Mouse (Mus musculus): ENCODE results near the gene Zfp444. TPM values are rescaled to one million over a fixed set of nuclear protein-coding genes. Genes with fewer than 3 reads are reported as not detected.

The Zfp444 gene
- 20.2 and 29.7 TPM in 2 replicates for polyA plus RNA-seq (2012; rRNA removed)

GRCm38 (mm10) chr7:6172006-6172649 is at the start of gene Zfp444:
Gene Zfp444 (plus strand): TSS chr7:6172226.
- Histone ChIP-seq H3K4me1 (ENCODE audit: control insufficient read depth, insufficient read depth, insufficient read length) (no peaks in the 10 kb centered on the region; the same call in 1 of the 2 replicates), H3K36me3 (ENCODE audit: control insufficient read depth, insufficient read depth, low read length) (no peaks in the 10 kb centered on the region), H3K27ac (ENCODE audit: insufficient read depth, low read length) (peak within 1 kb of the TSS; percentile 66), H3K27me3 (ENCODE audit: control insufficient read depth, insufficient read depth, low read length) (no peaks in the 10 kb centered on the region), H3K4me3 (ENCODE audit: extremely low read depth, insufficient read depth, insufficient read length) (peak within 1 kb of the TSS; percentile 87)
- DNase-seq (ENCODE audit: low read depth in 1 of 2, low spot score in 2 of 2): peak; percentile 88 to 95
- WGBS: 1% methylated on average over 37 of the region's 37 CpGs
- TF ChIP-seq CTCF (IDR thresholded peaks at IDR 0.05; ENCODE audit: extremely low read depth, insufficient read depth, insufficient read length, insufficient replicate concordance): no peak
- peak; percentile 27; the same call in 1 of the 2 replicates for TF ChIP-seq POLR2A (IDR thresholded peaks at IDR 0.05; ENCODE audit: low read depth, low read length)

GRCm38 (mm10) chr7:6126690-6127448 is 45.2 kb upstream of the Zfp444 start:
- Histone ChIP-seq H3K36me3 (ENCODE audit: control insufficient read depth, insufficient read depth, low read length) (no peaks in the 10 kb centered on the region), H3K27ac (ENCODE audit: insufficient read depth, low read length) (no peak overlapping the region), H3K27me3 (ENCODE audit: control insufficient read depth, insufficient read depth, low read length) (no peaks in the 10 kb centered on the region), H3K4me3 (ENCODE audit: extremely low read depth, insufficient read depth, insufficient read length) (no peak overlapping the region), H3K4me1 (ENCODE audit: control insufficient read depth, insufficient read depth, insufficient read length) (no peaks in the 10 kb centered on the region)
- WGBS: 29% methylated on average over 7 of the region's 7 CpGs
- TF ChIP-seq CTCF (IDR thresholded peaks at IDR 0.05; ENCODE audit: extremely low read depth, insufficient read depth, insufficient read length, insufficient replicate concordance) (peak; percentile 71; the same call in 1 of the 2 replicates), POLR2A (IDR thresholded peaks at IDR 0.05; ENCODE audit: low read depth, low read length) (no peak)
- DNase-seq (ENCODE audit: low read depth in 1 of 2, low spot score in 2 of 2): peak; percentile 60 to 78

- H3K36me3 ChIP-seq (ENCODE audit: control insufficient read depth, insufficient read depth, low read length): peaks cover 9% of the 10 kb centered on the region
- no peaks in the 10 kb centered on the region for H3K4me1 ChIP-seq (ENCODE audit: control insufficient read depth, insufficient read depth, insufficient read length)
- DNase-seq (ENCODE audit: low read depth in 1 of 2, low spot score in 2 of 2): no peak
- TF ChIP-seq CTCF (IDR thresholded peaks at IDR 0.05; ENCODE audit: extremely low read depth, insufficient read depth, insufficient read length, insufficient replicate concordance) (no peak), POLR2A (IDR thresholded peaks at IDR 0.05; ENCODE audit: low read depth, low read length) (no peak)
- H3K27me3 ChIP-seq (ENCODE audit: control insufficient read depth, insufficient read depth, low read length): no peaks in the 10 kb centered on the region
- no peak overlapping the region for H3K27ac ChIP-seq (ENCODE audit: insufficient read depth, low read length)
- no peak overlapping the region for H3K4me3 ChIP-seq (ENCODE audit: extremely low read depth, insufficient read depth, insufficient read length)
- WGBS: 68% methylated on average over 4 of the region's 4 CpGs
Observed at GRCm38 (mm10) chr7:6130346-6130745, 41.7 kb upstream of the Zfp444 start.

- 97% methylated on average over 30 of the region's 30 CpGs for WGBS
- H3K36me3 ChIP-seq (ENCODE audit: control insufficient read depth, insufficient read depth, low read length): peaks cover 9% of the 10 kb centered on the region
Observed at GRCm38 (mm10) chr7:6132646-6133045, 39.4 kb upstream of the Zfp444 start.

DNA sequence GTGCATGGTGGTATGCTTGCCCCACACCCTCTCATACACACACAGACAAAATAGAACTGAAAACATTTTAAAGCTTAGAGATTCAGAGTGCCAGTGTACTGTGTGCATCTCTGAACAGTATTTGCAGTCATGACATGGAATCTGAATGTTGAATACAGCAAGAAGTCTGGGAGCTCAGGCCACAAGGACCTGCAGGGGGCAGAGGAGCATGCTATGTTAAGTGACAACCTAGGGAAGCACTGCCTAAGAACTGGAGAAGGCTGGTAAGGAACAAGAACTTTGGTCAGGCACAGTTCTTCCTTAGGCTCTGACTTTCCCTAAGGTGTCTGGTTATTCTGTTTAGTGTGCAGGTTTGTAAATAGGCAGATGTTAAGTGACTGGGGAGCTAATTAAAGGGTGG is 35.5 kb upstream of the Zfp444 start:
- Histone ChIP-seq H3K4me3 (ENCODE audit: extremely low read depth, insufficient read depth, insufficient read length) (no peak overlapping the region), H3K4me1 (ENCODE audit: control insufficient read depth, insufficient read depth, insufficient read length) (no peaks in the 10 kb centered on the region), H3K27ac (ENCODE audit: insufficient read depth, low read length) (no peak overlapping the region), H3K36me3 (ENCODE audit: control insufficient read depth, insufficient read depth, low read length) (peaks cover 9% of the 10 kb centered on the region), H3K27me3 (ENCODE audit: control insufficient read depth, insufficient read depth, low read length) (no peaks in the 10 kb centered on the region)
- TF ChIP-seq POLR2A (IDR thresholded peaks at IDR 0.05; ENCODE audit: low read depth, low read length) (no peak), CTCF (IDR thresholded peaks at IDR 0.05; ENCODE audit: extremely low read depth, insufficient read depth, insufficient read length, insufficient replicate concordance) (no peak)
- no peak for DNase-seq (ENCODE audit: low read depth in 1 of 2, low spot score in 2 of 2)

More at GRCm38 (mm10) chr7:6132646-6133045, 39.4 kb upstream of the Zfp444 start:
- H3K27ac ChIP-seq (ENCODE audit: insufficient read depth, low read length): no peak overlapping the region
- TF ChIP-seq CTCF (IDR thresholded peaks at IDR 0.05; ENCODE audit: extremely low read depth, insufficient read depth, insufficient read length, insufficient replicate concordance) (no peak), POLR2A (IDR thresholded peaks at IDR 0.05; ENCODE audit: low read depth, low read length) (no peak)
- no peak overlapping the region for H3K4me3 ChIP-seq (ENCODE audit: extremely low read depth, insufficient read depth, insufficient read length)
- no peaks in the 10 kb centered on the region for H3K4me1 ChIP-seq (ENCODE audit: control insufficient read depth, insufficient read depth, insufficient read length)
- no peak for DNase-seq (ENCODE audit: low read depth in 1 of 2, low spot score in 2 of 2)
- no peaks in the 10 kb centered on the region for H3K27me3 ChIP-seq (ENCODE audit: control insufficient read depth, insufficient read depth, low read length)

- DNase-seq (ENCODE audit: low read depth in 1 of 2, low spot score in 2 of 2): no peak
- 75% methylated on average over 3 of the region's 3 CpGs for WGBS
- Histone ChIP-seq H3K36me3 (ENCODE audit: control insufficient read depth, insufficient read depth, low read length) (peaks cover 5% of the 10 kb centered on the region; the same call in 1 of the 2 replicates), H3K4me1 (ENCODE audit: control insufficient read depth, insufficient read depth, insufficient read length) (no peaks in the 10 kb centered on the region), H3K4me3 (ENCODE audit: extremely low read depth, insufficient read depth, insufficient read length) (no peak overlapping the region), H3K27me3 (ENCODE audit: control insufficient read depth, insufficient read depth, low read length) (no peaks in the 10 kb centered on the region), H3K27ac (ENCODE audit: insufficient read depth, low read length) (no peak overlapping the region)
- TF ChIP-seq CTCF (IDR thresholded peaks at IDR 0.05; ENCODE audit: extremely low read depth, insufficient read depth, insufficient read length, insufficient replicate concordance) (no peak), POLR2A (IDR thresholded peaks at IDR 0.05; ENCODE audit: low read depth, low read length) (no peak)
Observed at GRCm38 (mm10) chr7:6139295-6139694, 32.7 kb upstream of the Zfp444 start.

Data from spleen, adult 2 months (tissue).